Mouse (Mus musculus): ENCODE data around the gene Bcl11a.
"Not testable (repeated sequence)": the region's sequence is repeated elsewhere in the genome, so short reads cannot be mapped to it uniquely, and the experiment has no call there.

The Bcl11a gene

GRCm38 (mm10) chr11:24099215-24099614 lies 21.4 kb downstream of the Bcl11a start:
- no peak for DNase-seq (ENCODE audit: low read depth, low spot score)

DNA sequence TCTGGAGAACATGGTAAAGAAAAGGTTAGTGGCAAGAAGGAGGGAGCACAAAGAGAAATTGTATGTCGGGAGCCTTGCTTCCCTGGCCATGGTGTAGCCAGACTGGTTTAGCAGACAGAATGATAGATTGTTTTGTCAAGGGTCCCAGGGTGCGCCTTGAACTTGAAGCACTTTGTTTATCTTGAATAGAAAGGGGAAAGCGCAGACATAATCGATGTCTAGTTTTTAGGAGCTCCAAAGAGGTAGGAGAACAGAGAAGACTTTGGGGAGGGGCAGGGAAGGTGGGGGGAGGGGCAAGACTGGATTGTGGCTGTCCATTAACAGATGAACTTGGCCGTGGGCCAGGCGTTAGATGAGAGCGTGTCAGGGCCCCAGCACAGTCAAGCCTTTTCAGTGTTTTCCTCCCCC lies 22.0 kb downstream of the Bcl11a start:
- peak; percentile 51 for DNase-seq (ENCODE audit: low read depth, low spot score)

DNA sequence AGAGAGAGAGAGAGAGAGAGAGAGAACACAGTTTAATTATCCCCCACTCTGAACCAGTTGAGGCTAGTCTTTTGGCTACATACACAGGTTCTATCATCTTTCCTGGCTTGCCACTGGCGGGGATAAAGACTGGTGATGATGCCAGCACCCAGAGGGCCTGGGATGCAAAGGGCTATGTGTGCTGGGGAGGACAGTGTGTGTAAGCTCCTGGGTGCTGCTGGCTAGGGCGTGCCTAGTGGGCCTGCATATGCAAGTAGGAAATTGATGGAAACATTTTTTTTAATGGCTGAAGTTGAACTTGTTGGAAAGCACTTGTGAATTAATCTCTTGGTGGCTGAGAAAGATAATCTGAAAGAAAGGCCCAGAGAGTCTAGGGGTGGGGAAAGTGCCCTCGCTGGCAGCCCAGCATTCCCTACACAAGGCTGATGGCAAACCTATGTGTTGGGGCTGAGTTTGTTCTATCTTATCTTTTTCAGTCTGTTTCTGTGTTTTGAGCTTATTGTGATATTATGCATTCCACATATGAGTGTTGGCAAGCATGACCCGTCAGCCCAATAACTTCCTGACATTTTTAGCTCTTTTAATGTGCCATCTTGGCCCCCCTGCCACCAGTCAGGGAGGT lies 22.7 kb downstream of the Bcl11a start:
- no peak for DNase-seq (ENCODE audit: low read depth, low spot score)

DNA sequence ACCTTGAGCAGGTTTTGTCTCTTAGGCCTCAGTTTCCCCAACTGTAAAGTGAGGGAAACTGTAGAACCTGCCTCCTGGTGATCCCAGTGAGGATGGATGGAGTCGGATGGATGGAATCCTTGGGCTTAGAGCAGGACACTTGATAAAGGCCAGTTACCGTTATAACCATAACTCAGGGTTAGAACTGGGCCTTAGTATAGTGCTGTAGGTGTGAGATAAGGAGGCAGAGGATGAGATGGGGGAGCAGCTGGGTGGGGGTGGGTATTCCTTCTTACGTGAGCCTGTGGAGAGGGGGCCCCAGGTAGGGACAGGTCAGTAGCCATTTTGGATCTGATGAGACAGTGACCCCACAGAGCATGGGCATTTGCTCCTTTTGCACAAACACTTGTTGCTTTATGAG lies 23.8 kb downstream of the Bcl11a start:
- DNase-seq (ENCODE audit: low read depth, low spot score): no peak

DNA sequence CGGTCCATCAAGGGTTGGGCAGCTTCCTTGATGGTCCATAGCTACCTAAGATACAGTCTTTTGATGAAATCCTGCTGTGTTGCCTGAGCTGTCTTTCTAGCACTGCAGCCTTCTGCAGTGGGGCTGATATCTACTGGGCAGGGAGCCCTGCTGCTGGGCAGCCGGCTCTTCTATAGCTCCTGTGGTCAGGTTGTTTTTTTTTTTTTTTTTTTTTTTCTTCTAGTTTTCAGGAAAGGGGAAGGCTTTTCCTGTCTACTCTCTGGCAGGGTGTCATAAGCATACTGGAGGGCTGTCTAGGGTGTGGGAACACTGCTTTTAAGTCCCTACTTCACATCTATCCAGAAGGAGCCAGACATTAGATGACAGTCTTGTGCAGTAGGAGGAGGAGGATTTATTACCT lies 24.5 kb downstream of the Bcl11a start:
- no peak for DNase-seq (ENCODE audit: low read depth, low spot score)

GRCm38 (mm10) chr11:24103128-24103742 lies 25.4 kb downstream of the Bcl11a start:
- DNase-seq (ENCODE audit: low read depth, low spot score): no peak

DNA sequence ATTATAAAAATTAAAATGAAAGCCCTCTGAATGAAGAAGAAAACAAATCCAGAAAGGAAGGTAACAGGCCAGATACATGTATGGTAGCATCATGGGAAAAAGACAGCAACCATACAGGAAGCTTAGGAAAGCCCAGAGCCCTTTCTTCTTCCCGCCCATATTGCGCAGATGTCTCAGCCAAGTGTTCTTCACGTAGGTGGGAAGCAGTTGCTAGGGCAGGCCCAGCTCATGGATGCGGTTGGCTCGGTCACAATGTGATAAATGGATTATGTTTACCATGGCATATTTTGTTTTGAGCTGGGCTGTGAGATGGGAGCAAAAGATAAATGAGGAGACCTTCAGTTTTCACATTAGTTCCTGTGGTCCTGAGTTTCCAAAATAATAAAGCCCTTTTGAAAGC lies 29.6 kb downstream of the Bcl11a start:
- DNase-seq (ENCODE audit: low read depth, low spot score): no peak

DNA sequence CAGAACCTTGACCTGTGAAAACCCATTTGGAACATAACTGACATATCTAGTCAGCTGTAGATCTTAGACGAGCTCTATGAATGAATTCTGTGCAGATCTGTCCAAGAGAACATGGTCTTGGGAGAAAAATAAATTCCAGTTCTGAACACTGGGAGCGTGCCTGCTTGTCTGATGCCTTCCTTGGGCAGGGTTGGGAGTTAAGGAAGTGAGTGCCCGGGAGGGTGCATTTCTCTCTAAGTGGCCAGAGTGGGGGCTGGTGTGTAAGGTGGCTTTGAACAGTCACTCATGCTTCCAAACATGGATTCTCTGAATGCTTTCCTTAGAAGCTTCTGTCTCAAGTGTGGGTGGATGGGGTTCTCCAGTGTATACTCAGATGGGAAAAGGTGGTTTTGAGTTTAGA lies 31.1 kb downstream of the Bcl11a start:
- DNase-seq (ENCODE audit: low read depth, low spot score): no peak

DNA sequence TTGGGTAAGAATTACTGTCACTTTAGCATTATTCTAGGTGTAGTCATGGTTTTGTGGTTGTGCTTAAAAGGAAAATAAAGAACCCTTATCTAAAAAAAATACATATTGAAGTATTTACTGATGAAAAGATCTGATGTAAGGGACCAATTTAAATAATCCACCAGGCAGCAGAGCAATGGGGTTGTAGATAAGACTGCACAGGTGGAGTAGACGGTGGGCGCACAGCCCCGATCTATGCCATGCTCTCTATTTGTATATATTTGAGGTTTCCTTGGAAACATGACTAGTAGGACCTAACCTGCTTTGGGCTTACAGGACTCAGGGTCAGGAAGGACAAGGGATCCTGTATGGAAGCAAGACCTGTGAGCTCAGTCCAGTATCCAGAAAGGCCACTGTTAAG lies 31.5 kb downstream of the Bcl11a start:
- no peak for DNase-seq (ENCODE audit: low read depth, low spot score)

- DNase-seq (ENCODE audit: low read depth, low spot score): no peak
Measured at GRCm38 (mm10) chr11:24110113-24110512, 32.3 kb downstream of the Bcl11a start.

- DNase-seq (ENCODE audit: low read depth, low spot score): no peak
Measured at GRCm38 (mm10) chr11:24111720-24112119, 33.9 kb downstream of the Bcl11a start.

DNA sequence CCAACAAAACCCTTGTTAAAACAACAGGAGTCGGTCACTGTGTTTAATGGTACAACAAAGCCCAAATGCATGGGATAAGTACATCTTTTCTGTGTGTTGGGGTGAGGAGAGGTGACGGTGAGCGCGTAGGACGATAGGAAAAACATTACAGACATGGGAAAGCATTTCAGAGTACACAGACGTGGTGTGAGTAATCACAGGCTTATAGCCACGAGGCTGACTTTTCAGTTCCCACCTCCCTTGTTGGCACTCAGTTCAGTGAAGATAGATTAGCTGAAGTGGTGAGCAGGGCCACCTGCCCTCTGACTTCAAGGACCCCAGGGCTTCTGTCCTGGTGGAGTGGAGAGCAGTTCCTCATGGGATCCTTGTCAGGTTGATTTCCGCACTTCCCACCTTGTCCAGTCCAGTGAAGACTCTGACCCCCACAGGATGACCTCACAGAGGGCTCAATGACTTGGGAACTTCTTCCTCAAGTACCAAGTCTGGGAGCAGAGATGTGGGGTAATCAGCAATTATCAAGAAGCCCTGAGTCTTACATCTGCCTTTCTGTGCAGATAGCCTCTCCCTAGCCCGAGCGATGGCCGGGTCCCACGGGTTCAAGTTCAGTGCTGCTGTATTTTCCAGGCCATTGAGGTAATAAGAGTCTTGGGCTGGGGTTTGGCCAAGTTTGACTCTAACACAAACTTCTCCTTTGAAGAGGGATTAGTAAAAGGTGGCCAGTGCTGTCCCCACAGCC lies 37.3 kb downstream of the Bcl11a start:
- DNase-seq (ENCODE audit: low read depth, low spot score): no peak

DNA sequence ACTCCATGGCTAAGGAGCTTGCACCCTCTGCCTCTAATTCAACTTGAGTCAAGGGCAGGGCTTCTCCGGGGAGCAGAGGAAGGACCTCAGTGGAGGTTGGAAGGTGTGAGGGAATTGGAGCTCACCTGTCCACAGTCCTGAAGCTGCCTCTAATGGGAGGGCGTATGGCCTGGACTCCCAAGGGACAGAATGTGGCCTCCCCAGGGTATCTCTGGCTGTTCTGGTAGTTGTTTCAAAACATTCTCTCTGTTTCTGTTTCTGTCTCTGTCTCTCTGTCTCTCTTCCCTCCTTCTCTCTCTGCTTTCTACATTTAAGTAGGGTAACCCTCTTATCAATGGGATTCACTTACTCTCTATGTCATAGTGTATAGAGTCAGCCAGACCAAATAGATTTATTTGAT lies 38.2 kb downstream of the Bcl11a start:
- DNase-seq (ENCODE audit: low read depth, low spot score): no peak

DNA sequence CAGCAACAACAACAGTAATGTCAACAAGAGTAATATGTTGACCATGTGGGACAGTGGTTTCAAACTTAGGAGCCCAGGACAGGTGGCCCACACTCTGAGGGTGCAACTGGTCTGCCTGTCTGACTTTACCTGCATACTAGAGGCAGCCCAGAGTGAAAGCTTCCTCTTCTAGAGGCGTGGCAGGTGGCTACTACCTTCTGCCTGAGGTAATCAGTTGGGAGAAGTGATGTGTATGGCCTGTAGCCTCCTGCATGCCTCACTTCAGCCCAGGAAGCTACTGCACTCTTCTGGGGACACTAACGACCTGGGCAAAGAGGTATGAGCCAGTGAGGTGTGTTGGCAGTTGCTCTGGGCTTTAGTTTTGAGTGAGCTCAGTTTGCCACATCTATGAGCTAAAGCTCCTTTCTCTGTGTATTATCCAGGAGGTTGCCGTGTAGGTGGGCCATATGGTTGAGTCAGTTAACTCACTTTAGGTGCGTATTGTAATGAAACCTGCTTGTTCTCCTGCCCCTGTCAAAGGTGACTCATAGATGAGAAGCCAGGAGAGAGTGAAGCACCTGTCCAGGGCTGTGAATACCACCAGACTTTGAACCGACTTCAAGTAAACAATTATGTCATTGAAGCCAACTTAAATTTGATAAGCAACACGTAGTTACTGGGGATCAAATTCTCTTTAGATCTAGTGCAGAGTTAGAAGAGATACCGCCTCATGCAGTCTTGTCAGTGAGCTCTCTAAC lies 38.9 kb downstream of the Bcl11a start:
- no peak for DNase-seq (ENCODE audit: low read depth, low spot score)

GRCm38 (mm10) chr11:24121136-24121535 lies 43.3 kb downstream of the Bcl11a start:
- no peak for DNase-seq (ENCODE audit: low read depth, low spot score)

- DNase-seq (ENCODE audit: low read depth, low spot score): no peak
Measured at GRCm38 (mm10) chr11:24122899-24123298, 45.0 kb downstream of the Bcl11a start.

GRCm38 (mm10) chr11:24123991-24124390 lies 46.1 kb downstream of the Bcl11a start:
- no peak for DNase-seq (ENCODE audit: low read depth, low spot score)

GRCm38 (mm10) chr11:24125098-24125497 lies 47.2 kb downstream of the Bcl11a start:
- DNase-seq (ENCODE audit: low read depth, low spot score): no peak

DNA sequence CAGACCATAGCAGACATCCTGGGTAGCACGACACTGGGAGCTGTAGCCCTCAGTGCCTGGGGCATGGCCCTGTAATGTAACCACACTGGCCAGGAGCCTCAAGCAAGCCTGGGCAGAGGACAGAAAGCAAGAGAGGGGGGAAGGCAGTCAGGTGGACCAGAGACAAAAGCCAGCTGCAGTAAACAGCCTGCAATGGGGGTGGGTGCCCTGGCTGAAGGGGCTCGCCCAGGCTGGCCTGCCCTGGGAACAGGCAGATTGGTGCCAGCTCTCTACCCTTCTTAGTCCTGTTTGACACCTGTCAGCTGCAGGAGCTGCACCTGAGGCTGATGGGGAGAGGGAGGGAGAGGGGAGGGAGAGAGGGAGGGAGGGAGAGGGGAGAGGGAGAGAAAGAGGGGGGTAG lies 50.1 kb downstream of the Bcl11a start:
- DNase-seq (ENCODE audit: low read depth, low spot score): no peak

GRCm38 (mm10) chr11:24128880-24129279 lies 51.0 kb downstream of the Bcl11a start:
- DNase-seq (ENCODE audit: low read depth, low spot score): not testable (repeated sequence)

DNA sequence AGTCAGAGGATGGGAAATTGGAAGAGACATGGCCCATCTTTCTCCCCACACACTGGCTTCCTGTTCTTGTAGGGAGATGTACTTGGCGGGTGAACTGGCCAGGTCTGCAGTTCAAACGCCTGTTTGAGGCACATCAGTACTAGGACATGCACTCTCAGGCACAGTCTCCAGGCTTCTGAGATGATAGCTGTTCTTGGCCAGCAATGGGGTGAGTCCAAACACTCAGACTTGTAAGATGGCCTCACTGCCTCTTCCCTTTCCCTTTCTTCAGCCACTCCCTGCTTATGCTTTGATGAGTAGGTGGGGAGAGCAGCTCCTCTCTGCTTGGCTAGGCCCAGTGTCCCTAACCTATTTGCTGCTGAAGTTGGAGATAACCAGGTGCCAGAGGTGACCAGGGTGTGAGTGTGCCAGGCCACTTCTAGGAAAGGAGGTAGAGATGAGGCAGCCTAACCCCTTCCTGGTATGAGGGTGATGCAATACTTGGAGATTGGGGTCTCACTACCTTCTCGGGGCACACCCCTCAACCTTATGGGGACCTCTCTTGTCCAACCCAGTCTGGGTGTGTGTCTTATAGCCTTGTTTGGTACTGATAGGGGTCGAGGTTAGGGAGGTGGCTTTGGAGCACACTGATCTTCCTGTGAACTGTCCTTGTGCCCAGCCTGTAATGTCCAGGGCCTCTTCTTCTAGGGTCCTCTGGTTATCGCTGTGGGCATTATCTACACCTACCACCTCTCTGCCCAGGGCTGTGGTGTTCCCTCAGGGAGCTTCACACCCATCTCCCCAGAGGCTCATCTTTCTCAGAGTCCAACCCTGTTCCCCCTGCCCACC lies 51.7 kb downstream of the Bcl11a start:
- DNase-seq (ENCODE audit: low read depth, low spot score): no peak
